Mouse (Mus musculus): Measurements from ENCODE around the gene Crtc2. TPM values are rescaled to one million over a fixed set of nuclear protein-coding genes. Genes with fewer than 3 reads are reported as not detected.
A peak's percentile ranks its signal among the peaks of the same experiment; 100 is the strongest.

Crtc2 gene
- total RNA-seq (2022): 10 to 100 TPM; 43.5 to 73.2 (median 63.9) TPM

DNA sequence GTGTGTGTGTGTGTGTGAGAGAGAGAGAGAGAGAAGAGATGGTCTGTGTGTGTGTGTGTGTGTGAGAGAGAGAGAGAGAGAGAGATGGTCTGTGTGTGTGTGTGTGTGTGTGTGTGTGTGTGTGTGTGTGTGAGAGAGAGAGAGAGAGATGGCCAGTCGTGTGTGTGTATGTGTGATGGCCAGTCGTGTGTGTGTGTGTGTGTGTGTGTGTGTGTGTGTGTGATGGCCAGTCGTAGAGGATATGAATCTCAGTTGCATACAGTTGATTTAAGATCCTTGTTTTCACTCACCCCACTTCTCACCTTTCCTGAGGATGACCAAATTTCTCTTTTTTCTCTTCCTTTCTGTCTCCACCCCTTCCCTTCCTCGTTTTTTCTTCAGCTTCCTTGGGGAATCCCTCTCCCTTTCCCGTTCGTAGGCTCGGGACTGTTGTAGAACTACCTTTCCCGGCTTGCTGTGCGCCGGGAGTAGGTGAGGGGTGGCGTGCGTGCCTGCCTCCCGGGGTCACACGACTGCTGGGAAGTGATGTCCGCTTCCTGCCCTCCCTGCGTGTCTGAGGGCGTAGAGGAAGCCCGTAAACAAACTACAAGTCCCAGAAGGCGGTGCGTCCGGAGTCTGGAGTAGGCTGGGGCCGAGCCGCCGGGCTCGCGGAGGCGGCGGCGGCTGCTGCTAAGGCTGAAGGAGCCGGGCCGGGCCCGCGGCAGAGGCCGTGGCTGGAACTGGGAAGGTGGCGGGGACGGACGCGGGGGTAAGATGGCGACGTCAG, at the start of gene Crtc2:
TSS of gene Crtc2 (plus strand) at position 511 of the 766 bp plus-strand sequence.
- DNase-seq: peak; percentile 98

- no peak for DNase-seq
These were observed 49.4 kb upstream of the Crtc2 start for GRCm38 (mm10) chr3:90204582-90204981.

DNA sequence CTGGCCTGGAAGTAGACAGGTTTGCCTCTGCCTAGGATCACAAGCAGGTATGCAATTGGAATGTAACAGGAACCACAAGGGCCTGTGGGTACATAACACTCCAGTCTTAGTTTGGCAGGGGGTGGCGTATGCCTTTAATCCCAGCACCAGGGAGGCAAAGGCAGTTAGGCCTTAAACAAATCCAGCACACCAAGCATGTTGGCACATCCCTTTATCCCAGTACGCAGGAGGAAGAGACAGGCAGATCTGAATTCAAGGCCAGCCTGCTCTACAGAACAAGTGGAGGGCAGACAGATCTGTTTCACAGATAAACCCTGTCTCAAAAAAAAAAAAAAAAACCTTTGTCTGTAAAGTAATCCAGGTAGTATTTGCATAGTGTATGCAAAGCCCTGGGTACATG, 45.3 kb upstream of the Crtc2 start:
- no peak for DNase-seq

DNA sequence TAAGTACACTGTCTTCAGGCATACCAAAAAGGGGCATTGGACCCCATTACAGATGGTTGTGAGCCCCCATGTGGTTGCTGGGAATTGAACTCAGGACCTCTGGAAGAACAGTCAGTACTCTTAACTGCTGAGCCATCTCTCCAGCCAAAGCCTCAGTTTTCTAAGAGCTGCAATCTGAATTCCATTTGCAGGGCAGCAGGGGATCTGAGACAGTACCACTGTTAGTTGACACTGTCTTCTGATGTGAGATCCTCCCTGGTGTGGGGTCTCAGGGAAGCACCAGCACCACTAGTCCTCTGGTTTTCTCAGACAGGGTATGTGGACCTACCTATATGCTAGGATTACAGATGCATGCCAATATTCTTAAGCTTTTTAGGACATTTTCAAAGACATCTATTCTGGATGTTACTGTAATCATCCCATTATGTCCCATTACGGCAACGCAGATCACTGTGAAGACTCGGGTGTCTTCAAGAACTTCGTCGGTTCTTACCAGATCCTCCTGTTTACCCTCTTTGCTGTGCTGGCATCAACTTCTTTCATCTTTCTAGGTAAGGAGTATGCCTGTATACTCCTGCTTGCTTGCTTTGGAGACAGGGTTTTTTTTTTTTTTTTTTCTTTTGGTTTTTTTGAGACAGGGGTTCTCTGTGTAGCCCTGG, 43.9 kb upstream of the Crtc2 start:
- DNase-seq: no peak

DNA sequence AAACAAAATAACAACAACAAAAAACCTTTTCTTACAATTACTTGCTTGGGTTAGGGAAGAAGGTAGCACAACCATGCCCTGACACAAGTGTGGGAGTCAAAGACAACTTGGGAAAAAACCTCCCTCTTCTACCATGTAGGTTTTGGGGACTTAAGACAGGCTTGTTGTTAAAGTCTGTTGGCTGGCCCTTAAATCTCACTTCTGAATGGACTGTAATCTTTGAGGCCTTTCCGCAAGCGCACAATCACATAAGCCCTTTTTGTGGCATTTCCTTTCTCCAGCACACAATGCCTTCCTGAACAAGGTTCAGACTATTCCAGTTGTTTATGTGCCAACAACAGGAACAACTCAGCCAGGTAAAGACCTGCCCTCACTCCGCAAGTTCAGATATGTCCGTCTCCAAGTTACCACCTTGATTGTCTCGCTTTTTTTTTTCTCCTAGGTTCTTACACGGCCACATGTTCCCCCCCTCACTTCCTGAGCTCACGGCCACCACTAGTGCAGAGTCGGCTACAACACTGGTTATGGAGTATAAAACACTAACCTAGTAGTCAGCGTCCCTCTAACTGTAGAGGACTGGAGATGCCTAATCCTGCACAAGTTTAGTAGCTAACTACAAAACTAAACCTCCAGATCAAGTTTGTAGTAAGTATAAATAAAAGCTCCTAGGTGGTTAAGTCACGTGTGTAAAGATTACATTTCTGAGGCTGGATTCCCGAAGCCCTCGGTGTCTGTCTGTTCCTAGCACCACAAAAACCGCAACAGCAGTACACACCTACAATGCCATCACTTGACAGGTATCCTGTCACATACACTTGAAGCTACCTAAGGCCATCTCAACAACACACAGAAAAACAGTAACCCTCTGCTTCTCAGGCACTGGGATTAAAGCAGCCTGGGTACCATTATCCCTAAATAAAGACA, 42.2 kb upstream of the Crtc2 start:
- DNase-seq: no peak

DNA sequence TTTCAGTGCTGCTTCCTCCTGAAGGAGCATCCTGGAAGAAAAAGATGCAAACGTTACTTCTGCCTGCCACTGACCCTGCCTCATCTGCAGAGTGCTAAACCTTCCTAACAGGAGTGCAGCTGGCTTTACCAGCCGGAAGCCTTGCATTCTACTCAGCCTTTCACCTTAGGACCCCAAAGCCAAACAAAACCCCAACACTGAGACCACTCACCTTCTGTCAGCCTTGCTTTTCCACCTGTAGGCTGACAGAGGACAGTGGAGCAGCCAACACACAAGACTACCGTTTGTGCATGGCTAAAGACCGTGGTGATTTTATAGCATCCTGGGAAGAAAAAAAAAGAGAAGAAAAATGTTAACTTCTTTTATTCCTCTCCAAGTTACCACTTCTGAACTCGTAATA, 41.2 kb upstream of the Crtc2 start:
- DNase-seq: no peak

GRCm38 (mm10) chr3:90213377-90213866, 40.5 kb upstream of the Crtc2 start, which contains the start of the genes Rps27 and Rab13:
Gene Rps27, minus strand, starts transcription at chr3:90213651.
Gene Rab13, plus strand, starts transcription at chr3:90213695.
- DNase-seq: peak; percentile 89

GRCm38 (mm10) chr3:90213956-90214684, 39.8 kb upstream of the Crtc2 start:
- DNase-seq: no peak

- DNase-seq: no peak
These were observed 38.1 kb upstream of the Crtc2 start for GRCm38 (mm10) chr3:90215825-90216380.

DNA sequence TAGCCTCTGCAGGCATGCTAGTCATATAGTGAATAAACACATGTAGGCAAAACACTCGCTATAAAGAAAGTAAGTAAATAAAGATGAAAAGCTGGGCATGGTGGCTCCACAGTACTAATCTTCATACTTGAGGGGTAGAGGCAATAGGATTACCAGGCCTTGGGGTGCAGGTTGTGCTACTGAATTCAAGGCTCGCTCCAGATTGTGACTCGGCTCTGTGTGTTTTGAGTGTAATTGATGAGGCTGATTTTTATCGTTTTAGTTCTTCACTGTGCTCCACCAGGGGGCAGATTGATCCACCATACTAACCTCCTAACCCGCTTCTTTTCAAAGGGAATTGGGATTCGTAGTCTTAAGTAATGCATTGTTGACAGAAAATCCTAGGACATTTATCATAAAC, 33.9 kb upstream of the Crtc2 start:
- peak; percentile 42 for DNase-seq

- peak; percentile 81 for DNase-seq
These were observed 33.4 kb upstream of the Crtc2 start for GRCm38 (mm10) chr3:90220531-90220951.

- no peak for DNase-seq
These were observed 32.8 kb upstream of the Crtc2 start for GRCm38 (mm10) chr3:90221123-90221522.

DNA sequence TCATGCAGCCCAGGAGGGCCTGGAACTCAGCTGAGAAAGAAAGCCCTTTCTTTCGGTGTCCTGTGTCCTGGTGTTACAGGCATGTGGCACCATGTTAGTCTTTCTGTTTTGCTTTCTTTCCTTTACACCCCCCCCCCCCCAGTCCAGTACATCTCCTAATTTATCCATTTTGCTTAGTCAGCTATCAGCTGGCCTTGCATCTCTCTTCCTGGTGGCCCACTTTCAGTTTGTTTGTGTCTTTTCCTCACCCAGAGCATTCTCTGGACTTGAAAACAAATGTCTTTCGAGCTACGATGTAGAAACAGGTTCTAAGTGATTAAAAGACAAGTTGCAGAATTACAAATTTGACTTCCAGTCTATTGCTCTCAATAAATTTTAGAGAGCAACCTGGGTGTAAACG, 31.5 kb upstream of the Crtc2 start:
- DNase-seq: no peak

DNA sequence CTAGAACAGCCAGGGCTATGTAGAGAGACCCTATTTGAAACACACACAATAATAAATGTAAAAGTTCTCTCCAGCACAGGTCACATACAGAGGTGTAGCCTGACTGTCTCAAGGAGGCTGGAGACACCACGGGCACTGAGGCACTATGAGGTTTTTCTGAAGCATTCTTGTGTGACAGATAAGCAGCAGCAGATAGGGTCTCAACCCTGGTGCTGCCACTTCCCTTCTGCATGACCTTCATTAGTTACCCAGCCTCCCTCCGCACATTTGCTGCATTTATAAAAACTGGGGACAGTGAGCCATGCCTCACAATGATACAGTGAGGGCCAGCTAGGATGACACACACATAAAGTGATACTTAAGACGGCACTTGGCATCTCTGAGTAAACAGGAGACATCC, 31.0 kb upstream of the Crtc2 start:
- no peak for DNase-seq

DNA sequence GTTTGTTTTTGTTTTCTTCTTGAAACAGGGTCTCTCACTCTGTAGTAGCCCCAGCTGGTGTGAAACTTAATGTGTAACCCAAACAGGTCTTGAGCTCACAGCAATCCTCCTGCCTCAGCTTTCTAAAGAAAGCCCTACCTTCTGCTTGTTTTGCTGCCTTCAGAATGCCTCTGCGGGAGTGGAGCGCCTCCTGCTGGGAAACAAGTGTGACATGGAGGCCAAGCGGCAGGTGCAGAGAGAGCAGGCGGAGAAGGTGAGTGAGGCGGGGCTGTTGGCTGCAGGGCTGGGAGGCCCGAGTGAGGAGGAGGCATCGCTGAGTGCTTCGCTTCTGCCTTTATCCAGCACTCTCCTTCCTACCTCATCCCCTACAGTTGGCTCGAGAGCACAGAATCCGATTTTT, 29.6 kb upstream of the Crtc2 start:
- no peak for DNase-seq

GRCm38 (mm10) chr3:90231075-90231474, 22.9 kb upstream of the Crtc2 start:
- DNase-seq: no peak

DNA sequence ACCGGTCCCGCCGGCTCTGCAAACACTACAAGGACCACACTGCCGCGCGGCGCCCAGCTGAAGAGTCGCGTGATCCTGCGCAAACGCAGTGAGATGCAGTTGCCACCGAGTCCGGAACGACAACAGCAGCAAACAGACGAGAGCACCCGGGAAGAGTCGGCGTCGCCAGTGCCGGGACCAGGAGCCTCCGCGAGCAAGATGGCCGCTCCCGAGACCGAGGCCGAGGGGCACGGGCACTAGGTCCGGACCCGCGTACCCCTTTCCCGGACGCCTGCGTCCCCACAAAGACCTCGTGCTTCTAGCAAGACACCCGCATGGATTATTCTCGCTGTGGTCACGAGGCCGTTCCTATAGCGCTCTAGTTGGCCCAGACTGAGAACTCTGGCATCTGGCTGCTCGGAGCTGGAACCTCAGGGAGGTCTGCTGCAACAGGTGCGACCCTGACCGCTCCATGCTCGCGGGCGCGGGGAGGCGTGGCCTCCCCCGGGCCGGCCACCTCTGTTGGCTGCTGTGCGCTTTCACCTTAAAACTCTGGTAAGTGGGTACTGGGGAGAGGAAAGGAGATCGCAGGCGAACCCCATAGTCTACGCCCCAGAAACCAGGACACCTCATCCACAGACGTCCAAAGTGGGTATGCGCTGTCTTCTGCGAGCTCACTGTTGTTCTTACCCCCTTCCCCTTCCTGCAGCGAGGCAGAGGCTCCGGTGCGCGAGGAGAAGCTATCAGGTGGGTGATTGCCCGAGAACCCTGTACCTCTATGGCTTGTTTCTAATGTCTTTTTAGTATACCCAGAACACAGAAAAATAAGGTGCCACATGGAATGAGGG, 22.2 kb upstream of the Crtc2 start, which contains the start of gene Jtb:
TSS of gene Jtb (plus strand) at position 91 of the 827 bp plus-strand sequence.
- peak; percentile 94 for DNase-seq

- DNase-seq: no peak
These were observed 12.7 kb upstream of the Crtc2 start for GRCm38 (mm10) chr3:90241251-90241650.

DNA sequence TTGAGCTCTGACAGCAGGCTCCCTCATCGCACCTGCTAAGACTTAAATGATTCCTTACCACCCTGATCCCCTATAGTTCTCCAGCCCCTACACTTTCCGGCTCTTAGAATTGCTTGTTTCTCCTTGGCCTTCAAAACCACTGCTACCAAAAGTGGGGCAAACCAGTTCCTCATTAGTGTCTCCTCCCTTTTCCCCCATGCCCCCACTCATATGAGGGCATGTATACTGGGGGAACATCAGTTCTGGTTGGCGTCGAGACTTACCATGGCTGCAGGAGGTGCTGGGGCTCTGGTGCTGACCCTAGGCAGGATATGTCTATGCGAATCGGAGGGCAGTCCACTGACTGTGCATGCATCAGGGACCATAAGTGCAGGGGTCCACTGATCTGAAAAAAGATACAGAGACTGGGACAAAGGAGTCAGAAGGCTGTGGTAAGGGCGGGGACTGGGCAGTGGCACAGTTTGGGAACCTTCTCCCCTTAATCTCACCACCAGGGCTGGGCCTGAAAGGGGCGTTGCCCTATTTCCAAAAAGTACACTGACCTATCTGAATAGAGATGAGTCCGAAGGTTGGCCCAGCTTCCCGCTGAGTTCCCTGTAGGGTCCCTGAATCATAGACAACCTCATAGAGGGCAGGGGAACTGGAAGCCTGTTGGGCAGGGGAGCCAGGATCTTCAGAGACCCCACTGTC, 12.1 kb upstream of the Crtc2 start:
- no peak for DNase-seq
